Mouse (Mus musculus): Measurements from ENCODE around the gene Ccdc107. TPM values are rescaled to one million over a fixed set of nuclear protein-coding genes. Genes with fewer than 3 reads are reported as not detected.
A peak's percentile ranks its signal among the peaks of the same experiment; 100 is the strongest.

The Ccdc107 gene
- total and polyA plus RNA-seq, 3 experiments = 30.5 to 63.1 (median 33.4) TPM

DNA sequence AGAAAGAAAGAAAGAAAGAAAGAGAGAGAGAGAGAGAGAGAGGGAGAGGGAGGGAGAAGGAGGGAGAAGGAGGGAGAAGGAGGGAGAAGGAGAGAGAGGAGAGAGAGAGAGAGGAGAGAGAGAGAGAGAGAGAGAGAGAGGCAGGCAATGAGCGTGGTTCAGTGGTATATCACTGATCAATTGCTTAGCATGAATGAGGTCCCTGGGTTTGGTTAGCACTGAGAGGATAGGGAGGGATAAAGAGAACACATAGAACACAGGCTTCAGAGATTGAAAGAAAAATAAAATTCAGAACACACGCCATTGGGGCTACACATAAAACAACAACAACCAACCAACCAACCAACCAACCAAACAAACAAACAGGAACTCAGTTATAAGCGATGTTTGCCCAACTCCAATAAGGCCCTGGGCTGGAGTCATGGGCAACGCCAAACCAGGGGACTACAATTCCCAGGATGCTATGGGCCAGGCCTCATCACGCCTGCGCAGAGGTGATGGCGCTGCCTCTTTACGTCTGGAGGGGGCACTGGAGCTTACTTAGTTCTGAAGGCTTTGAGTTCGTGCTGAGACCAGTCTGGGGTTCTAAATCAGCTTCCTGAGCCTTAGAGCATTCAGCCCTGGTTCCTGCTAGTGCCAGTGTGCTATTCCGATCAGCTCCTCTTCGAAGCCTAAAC is 14.7 kb upstream of the Ccdc107 start:
- Histone ChIP-seq H3K9ac (ENCODE audit: insufficient read depth, low read depth) (peak overlapping the region; percentile 26), H3K9me3 (replicated peaks; ENCODE audit: low read length) (no peaks in the 10 kb centered on the region), H3K79me2 (replicated peaks; ENCODE audit: control insufficient read depth, extremely low read depth, insufficient read depth, poor library complexity, severe bottlenecking) (no peaks in the 10 kb centered on the region), H3K27me3 (replicated peaks) (no peaks in the 10 kb centered on the region), H3K4me3 (replicated peaks in 1 of 3; ENCODE audit: low read depth in 2 of 3, low read length in 2 of 3, poor library complexity in 1 of 3) (peak overlapping the region; percentile 44 to 58 (median 53)), H3K36me3 (replicated peaks in 1 of 2; ENCODE audit: control insufficient read depth in 1 of 2, insufficient read depth in 1 of 2, low read length in 1 of 2) (no peaks in the 10 kb centered on the region), H3K4me2 (ENCODE audit: insufficient read depth, low read depth, poor library complexity, severe bottlenecking) (peak overlapping the region; percentile 84), H3K4me1 (ENCODE audit: control insufficient read depth in 1 of 2, insufficient read depth in 2 of 2) (peaks cover 19 to 58% of the 10 kb centered on the region in 2 experiments), H3K27ac (ENCODE audit: insufficient read depth, low read depth) (peak overlapping the region; percentile 63)
- TF ChIP-seq IRF4 (IDR thresholded peaks at IDR 0.05; ENCODE audit: low read depth, low read length) (no peak), TCF12 (IDR thresholded peaks at IDR 0.05; ENCODE audit: low read depth, low read length) (peak; percentile 62; the same call in 1 of the 2 replicates), JUND (conservative IDR thresholded peaks at IDR 0.05; ENCODE audit: low read depth, low read length) (peak; percentile 26; the same call in 1 of the 2 replicates), HCFC1 (IDR thresholded peaks at IDR 0.05; ENCODE audit: low read depth, low read length) (peak; percentile 97), CTCF (conservative IDR thresholded peaks at IDR 0.05 in 1 of 2, IDR thresholded peaks at IDR 0.05 in 1 of 2; ENCODE audit: low read depth in 2 of 2, low read length in 2 of 2) (peak in 1 of 2 experiments; percentile 66; a peak in 2 of 4 replicates), RAD21 (IDR thresholded peaks at IDR 0.05; ENCODE audit: low read depth, low read length) (peak; percentile 17), ETS1 (conservative IDR thresholded peaks at IDR 0.05; ENCODE audit: low read depth, low read length) (no peak), JUN (IDR thresholded peaks at IDR 0.05; ENCODE audit: insufficient read depth, low read depth, low read length) (no peak), ZMIZ1 (IDR thresholded peaks at IDR 0.05; ENCODE audit: low read depth, low read length) (no peak), UBTF (IDR thresholded peaks at IDR 0.05; ENCODE audit: low read depth, low read length) (no peak), RCOR1 (conservative IDR thresholded peaks at IDR 0.05; ENCODE audit: low read depth, low read length) (no peak), MAX (IDR thresholded peaks at IDR 0.05; ENCODE audit: low read length) (0 out of 2 replicates have a peak, but pooled peaks have one; percentile 41), NELFE (IDR thresholded peaks at IDR 0.05; ENCODE audit: low read depth, low read length) (peak; percentile 72), TBP (conservative IDR thresholded peaks at IDR 0.05; ENCODE audit: low read depth, low read length) (peak; percentile 78), GABPA (IDR thresholded peaks at IDR 0.05; ENCODE audit: insufficient replicate concordance, low read depth, low read length) (peak; percentile 27; the same call in 1 of the 2 replicates), NRF1 (IDR thresholded peaks at IDR 0.05; ENCODE audit: low read depth, low read length) (peak; percentile 94), SIN3A (IDR thresholded peaks at IDR 0.05; ENCODE audit: low read length) (peak; percentile 75), POLR2A (IDR thresholded peaks at IDR 0.05; ENCODE audit: low read depth, low read length) (peak; percentile 74), KAT2A (IDR thresholded peaks at IDR 0.05; ENCODE audit: insufficient replicate concordance, low read length) (peak; percentile 91; the same call in 1 of the 2 replicates), E2F4 (IDR thresholded peaks at IDR 0.05; ENCODE audit: insufficient replicate concordance, low read depth, low read length) (no peak), MYC (IDR thresholded peaks at IDR 0.05; ENCODE audit: low read depth, low read length) (no peak; the same call in 1 of the 2 replicates)
- in situ Hi-C loops (cut with MboI; ENCODE audit: low pct_ligation_motif_present, low pct_unique_long_range_greater_than_20kb, low sequenced_read_pairs) = no loop called here
- dilution Hi-C loops (cut with MboI; ENCODE audit: extremely low pct_ligation_motif_present, extremely low pct_unique_long_range_greater_than_20kb, low sequenced_read_pairs) = no loop called here
- DNase-seq (ENCODE audit: extremely low read depth) = peak; percentile 95
